Mouse (Mus musculus) adrenal gland, adult 18-20 months (tissue): Measurements from ENCODE around the gene Creb5. TPM values are rescaled to one million over a fixed set of nuclear protein-coding genes. Genes with fewer than 3 reads are reported as not detected.
"Not testable (repeated sequence)": the region's sequence is repeated elsewhere in the genome, so short reads cannot be mapped to it uniquely, and the experiment has no call there.

Experiments
- DNase-seq, 2 experiments: peaks; one replicate each; pipeline ENCODE4 v3.0.0; 2021 to 2022; ENCODE audit warnings: low spot score in 2 of 2
- total RNA-seq, 2 experiments: library from RNA; stranded (reverse); gene quantifications; 1 replicate in 1 of 2; 2 replicates in 1 of 2; pipeline ENCODE4 v1.2.3; 2021

The Creb5 gene
- total RNA-seq, 2 experiments from 2014 or later, result 1.5 to 3.2 TPM

DNA sequence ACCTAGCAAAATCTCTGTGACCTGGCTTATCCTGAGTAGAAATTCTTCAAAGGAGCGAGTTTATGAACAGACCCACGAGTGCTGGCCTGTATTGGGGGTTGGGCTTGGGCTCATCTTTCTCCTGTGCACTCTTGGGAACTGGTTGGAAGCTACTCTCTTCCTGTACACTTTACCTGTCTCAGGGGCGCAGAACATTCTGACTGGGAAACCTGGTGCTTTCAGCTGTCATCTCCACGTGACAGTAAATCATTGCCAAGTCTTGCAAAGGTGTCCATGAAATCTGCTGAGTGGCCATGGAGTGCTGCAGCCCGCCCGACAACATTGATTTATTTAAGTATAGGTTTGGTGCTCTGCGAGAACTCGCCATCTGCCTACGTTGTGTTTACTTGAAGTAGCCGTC lies 27.1 kb downstream of the Creb5 start:
- DNase-seq, result no peak

DNA sequence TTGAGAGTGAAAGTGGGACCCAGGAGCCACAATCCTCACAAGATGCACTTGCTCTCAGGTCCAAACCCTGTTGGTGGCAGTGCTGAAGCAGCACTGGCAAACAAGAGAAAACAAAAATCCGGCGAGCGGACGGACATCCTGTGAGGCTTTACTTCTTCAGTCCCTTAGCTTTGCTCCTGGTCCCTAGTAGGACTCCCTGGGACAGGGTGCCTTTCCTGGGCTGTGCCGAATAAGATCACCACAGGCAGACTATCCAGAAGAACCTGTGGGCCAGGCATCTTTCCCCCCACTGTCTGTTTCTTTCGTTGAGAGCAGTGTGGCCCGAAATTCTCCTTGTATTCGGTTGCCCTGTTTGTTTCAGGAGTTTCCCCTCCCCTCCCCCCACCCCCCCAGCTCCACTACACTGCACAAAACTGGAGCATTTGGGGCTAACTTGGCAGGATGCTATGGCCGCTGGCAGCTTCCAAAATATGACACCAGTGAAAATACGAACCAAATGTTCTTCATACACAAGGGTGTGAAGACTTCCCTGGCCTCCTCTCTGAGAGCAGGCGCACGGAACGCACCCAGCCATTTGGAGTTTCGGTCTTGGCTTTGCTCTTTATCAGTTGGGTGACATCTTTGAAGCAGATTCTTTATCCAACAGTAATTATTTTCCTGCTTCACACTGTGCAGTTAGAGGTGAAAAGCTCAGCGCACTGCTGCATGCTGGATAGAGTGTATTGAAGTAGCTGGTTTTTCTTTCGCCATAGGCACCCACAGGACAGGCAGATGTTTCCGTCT lies 32.7 kb downstream of the Creb5 start:
- no peak for DNase-seq

DNA sequence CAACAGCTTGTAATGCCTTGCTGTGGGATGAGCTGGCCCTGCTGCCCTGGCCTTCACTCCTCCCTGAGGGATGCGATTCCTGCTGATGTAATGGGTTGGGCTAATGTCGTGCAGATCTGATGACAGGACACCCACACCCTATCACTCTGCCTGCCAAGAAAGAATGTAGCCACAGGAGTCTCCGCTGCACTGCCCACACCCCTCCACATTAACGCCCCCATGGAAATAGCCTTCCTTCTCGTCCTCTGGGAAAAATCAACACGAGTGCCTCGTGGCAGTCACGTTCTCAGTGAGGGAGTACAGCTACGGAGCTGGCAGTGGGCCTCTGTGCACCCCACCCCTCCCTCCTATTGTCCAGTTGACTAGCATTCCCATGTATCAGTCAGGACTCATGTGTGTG lies 50.3 kb downstream of the Creb5 start:
- DNase-seq, result peak in 1 of 2 experiments; percentile 4

DNA sequence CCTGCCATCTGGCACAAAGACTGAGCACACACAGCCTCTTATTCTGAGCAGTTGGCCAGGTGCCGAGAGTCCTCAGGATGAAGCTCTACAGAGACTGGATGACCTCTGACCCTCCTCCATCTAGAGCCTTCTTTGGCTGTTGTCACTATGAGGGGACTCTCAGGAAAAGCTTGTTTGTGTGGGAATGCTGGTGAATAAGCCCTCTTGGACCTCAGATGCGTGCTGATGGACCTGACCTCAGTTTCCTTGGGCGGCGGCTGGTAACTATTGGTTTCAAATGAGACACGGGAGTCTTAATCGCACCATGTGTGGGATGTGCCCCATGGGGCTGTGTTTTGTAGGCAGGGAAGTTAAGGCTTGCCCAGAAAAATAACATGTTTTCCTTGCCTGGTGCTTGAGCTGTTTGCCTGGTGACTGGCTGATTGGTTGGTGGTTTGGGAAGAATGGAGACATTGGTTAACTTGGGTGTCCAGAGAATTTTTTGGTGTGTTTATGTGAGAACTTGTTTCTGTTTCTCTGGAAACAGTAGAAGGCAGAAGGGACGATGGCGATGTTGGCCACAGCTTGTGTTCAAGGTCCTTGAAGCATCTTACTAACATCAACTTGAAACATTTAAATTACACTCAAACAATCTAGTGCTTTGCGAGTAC lies 65.4 kb downstream of the Creb5 start:
- DNase-seq, result no peak

DNA sequence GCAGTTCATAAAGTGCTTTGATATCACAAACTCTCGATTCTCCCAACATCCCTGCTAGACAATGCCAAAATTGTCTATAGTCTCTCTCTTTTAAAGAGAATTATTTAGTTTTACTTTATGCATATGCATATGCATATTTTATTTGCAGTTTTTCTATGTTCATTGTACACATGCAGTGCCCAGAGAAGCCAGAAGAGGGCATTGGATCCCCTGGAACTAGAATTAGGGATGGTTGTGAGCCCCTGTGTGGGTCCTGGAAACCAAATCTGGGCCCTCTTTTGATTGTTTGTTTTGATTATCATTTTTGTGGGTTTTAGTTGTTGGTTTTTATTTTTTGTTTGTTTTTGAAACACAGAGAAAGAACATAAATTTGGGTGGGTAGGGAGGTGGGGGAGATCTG lies 69.3 kb downstream of the Creb5 start:
- no peak for DNase-seq

DNA sequence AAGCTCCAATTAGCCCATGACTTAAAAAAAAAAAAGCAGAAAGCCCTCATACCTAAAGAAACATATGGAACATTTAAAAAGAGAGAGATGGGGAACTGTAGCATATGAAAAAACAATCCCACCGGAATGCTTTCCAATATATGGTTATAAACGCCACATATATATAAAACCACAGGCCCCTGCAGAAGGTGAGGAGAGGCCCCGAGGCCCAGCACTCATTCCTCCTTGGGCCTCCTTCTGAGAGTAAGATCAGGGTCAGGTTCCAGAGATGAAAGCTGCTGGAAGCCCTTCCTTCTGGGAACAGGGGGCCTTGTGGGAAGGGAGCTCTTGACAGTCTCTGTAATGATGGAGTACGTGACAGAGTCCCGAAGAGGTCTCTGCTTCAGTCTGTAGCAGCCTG lies 76.5 kb downstream of the Creb5 start:
- no peak for DNase-seq

DNA sequence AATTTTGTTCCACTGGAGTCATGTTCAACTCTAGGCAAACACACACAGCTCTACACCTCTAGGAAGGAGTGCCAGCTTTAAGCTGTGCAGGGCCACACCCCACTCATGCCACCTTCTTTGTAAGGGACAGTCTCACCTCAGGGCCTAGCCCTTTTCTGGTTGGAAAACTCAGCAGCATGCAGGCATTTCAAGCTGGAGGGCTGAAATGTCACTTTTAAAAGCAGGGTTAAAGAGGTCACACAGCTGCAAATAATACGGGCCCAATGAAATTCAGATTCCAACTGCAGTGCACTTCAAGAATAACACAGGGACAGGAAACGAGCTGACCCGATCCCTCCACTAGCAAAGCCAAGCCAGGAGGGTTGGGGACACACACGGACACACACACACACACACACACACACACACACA lies 76.9 kb downstream of the Creb5 start:
- no peak for DNase-seq

DNA sequence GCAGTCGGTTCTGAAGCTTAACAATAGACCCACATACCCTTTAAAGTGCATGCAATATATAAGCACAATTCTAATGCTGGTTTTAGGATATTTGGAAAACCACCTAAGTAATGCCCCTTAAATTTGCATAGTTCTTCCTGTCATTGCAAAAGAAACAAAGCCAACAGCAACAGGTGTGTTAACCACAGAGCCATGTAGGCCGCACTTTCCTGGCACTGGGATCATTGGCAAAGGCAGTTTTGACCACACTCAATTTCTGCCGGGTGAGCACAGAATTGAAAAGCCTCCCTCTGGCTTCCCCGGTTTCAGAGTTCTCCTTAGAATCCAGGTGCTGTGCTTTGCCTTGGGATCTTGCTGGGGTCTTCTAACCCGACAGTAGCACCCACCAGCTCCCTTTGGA lies 82.1 kb downstream of the Creb5 start:
- DNase-seq, result no peak

DNA sequence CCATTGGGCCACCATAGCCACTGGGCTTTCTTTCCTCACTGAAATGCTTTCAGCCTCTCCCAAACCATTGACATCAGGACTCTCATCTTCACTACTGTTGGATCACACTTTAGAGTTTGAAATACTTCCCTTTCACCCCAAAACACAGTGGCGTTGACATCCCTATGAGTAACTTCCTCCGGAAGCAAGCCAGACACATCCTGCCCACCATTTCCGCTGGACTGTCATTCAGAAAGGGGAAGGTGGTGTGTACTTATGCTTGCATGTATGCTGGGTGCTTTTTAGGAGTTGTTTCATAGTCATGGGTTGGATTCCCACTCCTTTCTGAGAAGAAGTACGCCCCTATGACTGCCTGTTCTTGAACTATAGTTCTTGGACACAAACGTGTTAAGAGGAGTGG lies 82.9 kb downstream of the Creb5 start:
- no peak for DNase-seq

DNA sequence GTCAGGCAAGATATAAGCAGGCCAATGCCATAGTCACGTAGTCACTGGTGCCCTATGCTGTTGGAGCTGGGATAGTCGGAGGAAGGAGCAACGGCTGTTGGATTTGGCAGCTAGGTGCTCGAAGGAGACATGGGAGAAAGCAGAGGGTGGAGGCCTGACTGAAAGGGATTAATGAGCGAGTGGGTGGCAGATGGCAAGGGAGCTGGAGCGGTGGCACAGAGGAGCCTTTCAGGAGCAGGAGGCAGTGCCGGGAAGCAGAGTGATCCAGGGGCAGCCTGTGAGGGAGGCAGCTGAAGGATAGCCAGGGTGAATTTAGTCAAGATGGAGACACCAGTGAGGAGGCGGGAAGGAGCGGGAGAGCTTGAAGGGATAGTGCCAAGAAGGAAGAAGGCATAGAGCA lies 84.9 kb downstream of the Creb5 start:
- no peak for DNase-seq

DNA sequence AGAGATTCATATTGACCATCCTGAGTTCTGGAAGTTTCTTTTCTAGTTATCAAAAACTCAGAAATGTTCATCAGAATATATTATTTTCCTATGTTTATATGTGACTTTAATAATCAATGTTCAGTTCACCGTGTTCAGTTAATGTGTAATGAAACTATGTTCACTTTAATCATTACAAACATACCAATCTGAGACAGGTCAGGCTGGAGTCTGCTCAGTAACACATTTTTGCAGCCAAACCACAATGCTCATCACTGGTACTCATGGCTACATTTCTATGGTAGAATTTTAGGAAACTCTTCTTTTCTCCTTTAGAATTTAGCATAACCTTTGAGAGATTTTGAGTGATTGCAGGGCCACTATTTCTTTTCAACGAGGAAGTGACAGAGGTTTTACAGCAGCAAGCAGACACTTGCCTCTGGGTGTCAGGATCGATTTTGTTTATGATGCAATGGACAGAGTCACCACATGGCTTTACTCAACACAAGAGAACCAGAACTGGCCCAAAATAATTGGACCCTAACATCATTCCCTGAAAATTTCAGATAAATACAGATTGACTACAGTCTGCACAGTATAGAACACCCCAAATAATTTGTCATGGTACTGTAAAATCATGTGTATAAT lies 87.4 kb downstream of the Creb5 start:
- no peak for DNase-seq

DNA sequence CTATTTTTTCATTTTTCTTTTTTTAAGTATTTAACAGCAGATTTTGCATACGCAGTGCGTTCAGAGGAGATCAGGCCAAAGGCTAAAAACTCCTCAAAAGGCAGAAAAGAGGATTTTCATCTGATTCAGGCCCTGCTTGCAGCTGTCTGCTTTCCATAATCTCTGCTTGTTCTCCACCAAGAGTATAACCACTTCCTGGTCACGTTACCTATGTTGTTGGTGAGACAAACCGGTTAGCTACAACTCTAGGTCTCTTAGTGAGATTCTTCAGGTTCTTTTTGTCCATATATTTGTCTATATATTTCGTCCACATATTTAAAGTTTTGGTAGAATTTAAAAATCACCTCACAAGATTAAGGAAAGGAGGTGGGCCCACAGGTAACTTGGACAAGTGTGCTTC lies 102.2 kb downstream of the Creb5 start:
- no peak for DNase-seq

DNA sequence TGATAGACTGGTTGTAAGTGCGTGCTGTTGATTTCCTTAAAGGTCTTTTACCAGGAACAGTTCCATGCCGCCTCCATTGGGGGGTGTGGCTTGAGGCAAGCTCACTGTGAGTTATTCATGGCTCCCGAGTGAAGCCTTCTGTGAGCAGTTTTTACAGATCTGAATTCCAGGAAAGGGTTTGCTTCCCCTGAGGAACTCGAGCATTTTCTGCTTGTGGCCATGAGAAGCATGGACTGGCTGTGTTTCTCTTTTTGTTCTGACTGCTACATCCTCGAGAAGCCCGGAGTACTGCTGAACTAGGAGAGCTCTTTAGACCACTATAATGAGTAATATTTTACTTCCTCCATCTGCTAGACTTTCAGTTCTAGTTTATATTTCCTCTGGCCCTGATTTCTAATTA lies 103.3 kb downstream of the Creb5 start:
- DNase-seq, result peak in 1 of 2 experiments; percentile 6

DNA sequence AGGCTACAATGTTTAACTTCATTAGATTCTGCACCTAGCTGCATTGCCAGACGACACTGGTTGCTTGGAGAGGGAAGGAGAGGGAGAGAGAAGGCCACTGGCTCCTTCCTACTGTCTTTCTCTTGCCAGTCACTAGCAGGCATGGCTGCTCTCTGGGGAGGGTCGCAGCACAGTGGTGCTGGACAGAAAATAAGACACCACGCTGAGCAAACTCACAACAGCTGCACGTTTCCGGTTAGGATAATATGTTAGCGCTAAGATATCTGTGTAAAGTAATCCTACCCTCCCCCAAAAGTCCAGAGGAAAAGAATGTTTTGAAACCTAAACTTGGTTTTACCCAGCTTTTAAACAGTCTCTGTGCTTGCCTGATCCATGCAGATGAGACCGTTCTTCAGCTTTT lies 107.0 kb downstream of the Creb5 start:
- DNase-seq, result no peak

DNA sequence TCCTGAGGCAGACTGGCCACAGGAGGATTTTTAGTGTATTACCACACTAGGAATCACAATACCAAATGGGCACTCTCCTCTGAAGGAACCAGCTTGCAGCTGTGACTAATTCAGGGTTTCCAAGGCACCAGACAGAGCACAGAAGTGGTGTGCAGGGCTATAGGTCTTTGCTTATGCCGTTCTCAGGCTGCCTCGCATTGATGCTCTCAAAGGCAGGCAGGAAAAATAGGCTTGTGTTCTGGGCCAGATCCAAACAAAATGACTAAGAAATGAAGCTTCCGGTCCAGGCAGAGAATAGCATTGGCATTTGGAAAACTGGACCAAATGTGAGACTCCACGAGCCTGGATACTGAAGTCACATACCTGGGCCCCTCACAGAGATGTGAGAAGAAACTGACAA lies 108.1 kb downstream of the Creb5 start:
- DNase-seq, result no peak

DNA sequence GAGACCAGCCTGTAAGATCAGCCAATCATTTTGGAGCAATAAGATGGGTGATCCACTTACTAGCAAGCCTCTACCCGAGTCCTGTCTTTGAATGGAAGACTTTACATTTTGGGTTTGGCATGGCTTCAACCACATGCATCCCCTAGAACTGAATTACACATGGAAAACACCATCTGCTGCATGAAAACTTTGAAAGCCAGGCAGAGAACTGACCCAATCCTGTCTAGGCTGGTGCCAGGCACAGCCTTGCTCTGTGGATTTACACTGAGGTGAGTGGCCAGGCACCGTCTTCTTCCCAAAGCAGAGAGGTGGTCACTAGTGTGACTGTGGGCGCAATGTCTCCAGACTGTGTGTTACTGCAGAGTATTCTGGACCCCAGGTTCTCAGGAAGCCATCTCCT lies 109.4 kb downstream of the Creb5 start:
- DNase-seq, result no peak

DNA sequence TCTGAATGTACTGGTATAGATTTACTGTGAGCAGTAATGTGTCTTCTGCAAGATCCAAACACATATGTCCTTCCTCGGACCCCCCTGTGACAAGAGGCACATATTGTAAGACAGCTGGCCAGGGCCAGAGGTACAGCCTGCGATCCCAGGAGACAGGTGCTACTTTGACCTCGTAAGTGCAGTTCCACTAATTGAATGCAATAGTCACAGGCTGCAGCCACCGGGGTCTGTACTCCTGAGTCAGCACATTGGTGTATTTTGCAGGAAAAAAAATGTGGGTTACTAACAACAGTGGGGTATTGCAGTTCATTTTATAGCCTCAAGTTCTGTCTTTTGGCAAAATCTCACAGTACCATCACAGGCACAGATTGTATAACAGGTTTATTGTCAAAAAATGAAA lies 110.7 kb downstream of the Creb5 start:
- DNase-seq, result no peak

DNA sequence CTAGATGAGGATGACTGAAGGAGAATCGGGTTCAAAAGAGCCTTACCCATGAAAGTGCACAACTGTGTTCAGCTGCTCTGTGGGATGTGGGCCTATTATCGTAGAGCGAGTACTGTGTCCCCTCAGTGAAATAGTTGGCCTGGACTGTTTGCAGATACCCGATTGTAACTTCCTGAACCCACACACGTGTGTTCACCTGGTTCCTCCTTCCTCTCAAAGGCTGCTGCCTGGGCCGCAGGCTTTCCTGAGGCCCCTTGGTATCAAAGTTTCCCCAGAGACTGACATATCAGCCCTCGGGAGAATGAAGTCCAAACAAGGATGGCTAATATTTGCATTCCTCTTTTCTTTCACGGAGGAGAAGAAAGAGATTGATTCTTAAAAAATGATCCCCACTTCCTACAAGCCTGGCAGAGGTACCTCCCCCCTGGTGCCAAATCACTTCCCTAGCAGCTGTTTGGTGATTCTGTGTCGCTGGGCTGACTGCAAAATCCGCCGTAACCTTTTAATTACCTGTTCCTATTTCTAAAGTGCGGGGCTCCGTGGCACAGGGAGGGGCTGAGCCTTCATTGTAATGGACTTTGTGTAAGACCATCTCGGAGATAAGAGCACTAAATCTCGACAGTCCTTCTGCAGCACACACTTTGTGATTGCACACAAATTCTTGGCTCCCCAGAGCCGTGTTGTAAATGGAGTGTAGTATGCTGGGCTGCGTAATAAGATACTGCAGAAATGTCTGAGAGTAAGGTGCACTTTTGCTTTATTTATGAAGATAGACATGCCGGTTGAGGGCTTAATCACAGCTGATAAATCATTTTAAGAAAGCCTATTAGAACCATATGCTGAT lies 111.4 kb downstream of the Creb5 start:
- DNase-seq, result no peak

DNA sequence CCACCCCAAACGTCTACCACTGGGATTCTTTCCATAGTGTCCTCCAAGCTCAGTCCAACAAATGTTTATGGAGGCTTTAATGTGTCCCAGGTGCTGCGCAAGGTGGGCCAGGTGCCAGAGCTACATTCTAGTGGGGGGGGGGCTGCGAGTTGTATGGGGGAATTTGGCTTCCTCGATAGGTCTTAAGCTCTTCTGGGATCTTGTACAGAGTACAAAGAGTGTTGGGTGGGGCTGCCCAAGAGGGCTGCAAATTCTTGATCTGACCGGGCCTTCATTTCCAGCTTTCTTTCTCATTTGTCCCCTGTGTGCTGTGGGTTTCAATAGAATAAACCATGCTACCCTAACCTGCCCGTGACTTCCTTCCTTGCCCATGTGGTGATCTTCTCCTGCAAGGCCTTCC lies 114.3 kb downstream of the Creb5 start:
- no peak for DNase-seq

DNA sequence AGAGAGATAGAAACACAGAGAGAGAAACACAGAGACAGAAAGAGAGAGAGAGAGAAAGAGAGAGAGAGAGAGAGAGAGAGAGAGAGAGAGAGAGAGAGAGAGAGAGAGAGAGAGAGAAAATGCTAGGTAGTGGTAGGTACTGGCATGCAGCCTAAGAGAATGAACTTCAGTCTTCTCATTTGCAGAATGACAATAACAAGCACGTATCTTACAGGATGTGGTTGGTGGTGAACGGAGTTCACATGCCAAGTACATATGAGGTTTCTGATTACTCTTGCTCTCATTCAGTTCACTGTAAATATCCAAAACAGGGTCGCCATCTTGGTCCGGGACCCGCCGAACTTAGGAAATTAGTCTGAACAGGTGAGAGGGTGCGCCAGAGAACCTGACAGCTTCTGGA lies 115.5 kb downstream of the Creb5 start:
- DNase-seq, result not testable (repeated sequence)

DNA sequence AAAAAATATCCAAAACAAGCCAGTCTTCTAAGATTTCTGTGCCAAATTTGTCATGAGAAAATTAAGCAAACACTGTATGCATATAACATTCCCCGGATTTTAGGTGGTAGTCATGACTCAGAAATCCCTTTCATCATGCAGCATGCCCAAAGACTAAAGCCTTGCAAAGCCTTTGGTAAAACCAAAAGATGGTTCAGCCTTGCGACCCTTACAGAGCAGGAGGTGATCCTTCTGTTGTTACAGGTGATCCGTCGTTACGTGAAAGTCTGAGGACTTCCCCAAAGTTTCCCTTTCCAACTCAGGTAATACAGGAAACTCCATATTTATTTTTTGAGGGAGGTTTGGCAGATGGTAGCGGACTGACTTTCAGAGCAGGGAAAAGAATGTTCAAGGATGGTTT lies 122.1 kb downstream of the Creb5 start:
- no peak for DNase-seq

DNA sequence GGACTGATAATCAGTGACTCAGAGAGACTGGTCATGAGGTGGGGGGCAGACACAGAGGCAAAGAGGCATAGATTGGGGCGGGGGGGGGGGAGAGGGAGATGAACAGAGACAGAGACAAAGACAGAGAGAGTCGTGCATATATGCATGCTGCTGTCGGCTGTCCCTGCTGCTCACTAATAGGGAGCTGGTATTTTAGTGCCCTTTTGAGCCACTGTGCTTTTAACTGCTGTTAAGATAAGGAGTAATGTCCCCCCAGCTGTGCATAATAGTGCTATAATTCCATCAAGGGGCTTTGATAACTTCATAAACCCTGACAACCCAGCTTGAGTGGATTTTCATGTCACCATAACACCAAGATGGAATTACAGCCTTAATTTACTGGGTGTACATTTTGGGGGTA lies 134.3 kb downstream of the Creb5 start:
- DNase-seq, result no peak
